Mouse (Mus musculus) hindbrain, postnatal 0 days (tissue): ENCODE data around the gene Cgn. TPM values are rescaled to one million over a fixed set of nuclear protein-coding genes. Genes with fewer than 3 reads are reported as not detected.

Source experiments
- ATAC-seq: fragments of 200-750 bp; cut with Nextera tagmentation; 2 replicates; pipeline ENCODE4 v1.8.0; 2017; ENCODE audit warnings: mild to moderate bottlenecking, moderate TSS enrichment, moderate library complexity
- DNase-seq: peaks from one replicate; pipeline ENCODE4 v3.0.0-alpha.2; 2015; ENCODE audit warnings: low spot score
- H3K27ac ChIP-seq: fragments of 300-500 bp; sonication (generic); 2 replicates; pipeline ENCODE4 v1.5.1; 2014; ENCODE audit warnings: mild to moderate bottlenecking
- H3K27me3 ChIP-seq: fragments of 300-500 bp; sonication (generic); 2 replicates; pipeline ENCODE4 v1.6.1; 2014; ENCODE audit warnings: low read length, mixed read lengths; ENCODE audit not compliant: insufficient read depth
- H3K36me3 ChIP-seq: fragments of 300-500 bp; sonication (generic); 2 replicates; pipeline ENCODE4 v1.6.1; 2014; ENCODE audit warnings: low read length, mixed read lengths; ENCODE audit not compliant: insufficient read depth
- H3K4me1 ChIP-seq: fragments of 300-500 bp; sonication (generic); 2 replicates; pipeline ENCODE4 v1.6.1; 2014; ENCODE audit warnings: antibody characterized with exemption, low read length, mixed read lengths; ENCODE audit not compliant: insufficient read depth
- H3K4me2 ChIP-seq: fragments of 300-500 bp; sonication (generic); 2 replicates; pipeline ENCODE4 v1.6.1; 2014; ENCODE audit warnings: low read depth, mild to moderate bottlenecking, low read length, moderate library complexity, mixed read lengths
- H3K4me3 ChIP-seq: fragments of 300-500 bp; sonication (generic); 2 replicates; pipeline ENCODE4 v1.5.1; 2014; ENCODE audit warnings: low read length
- H3K9ac ChIP-seq: fragments of 300-500 bp; sonication (generic); replicated peaks from 2 replicates; pipeline ENCODE4 v1.6.1; 2014; ENCODE audit warnings: mild to moderate bottlenecking, low read length, moderate library complexity, mixed read lengths
- H3K9me3 ChIP-seq: fragments of 300-500 bp; sonication (generic); 2 replicates; pipeline ENCODE4 v1.6.1; 2016; ENCODE audit warnings: low read length, mixed read lengths
- CTCF ChIP-seq: IDR thresholded peaks from 2 replicates; pipeline ENCODE4 v1.5.1; 2016; ENCODE audit warnings: antibody characterized with exemption, control low read depth, low read depth
- WGBS: fragments of 180-500 bp; shearing (Covaris S2); extraction: QIAGEN DNeasy Blood & Tissue Kit; methylation state at CpG from one replicate; pipeline ENCODE4 v1.1.7; 2014; 5-methylcytosine and 5-hydroxymethylcytosine counted together
- polyA plus RNA-seq: library from polyadenylated mRNA; unstranded; fragments of >200 nt; fragmentation: Nextera tagmentation; extraction: Ambion mirVana; gene quantifications from 2 replicates; pipeline ENCODE4 v1.2.1, GENCODE M21; 2015
- total RNA-seq: library from RNA; depleted of rRNA; stranded (reverse); fragments of >200 nt; gene quantifications from 2 replicates; pipeline ENCODE4 v1.2.3, GENCODE M21; 2014

The Cgn gene
- total and polyA plus RNA-seq, 2 experiments from 2014 or later, result 5.8 to 9.8 TPM

GRCm38 (mm10) chr3:94793672-94794071 is 7.4 kb upstream of the Cgn start:
- TF ChIP-seq CTCF, result no peak
- 85% methylated on average over 2 of the region's 2 CpGs for WGBS
- H3K36me3 ChIP-seq, result no peaks in the 10 kb centered on the region
- no peaks in the 10 kb centered on the region for H3K9me3 ChIP-seq
- no peak overlapping the region for H3K4me2 ChIP-seq
- DNase-seq, result no peak
- ATAC-seq, result no peak
- H3K27ac ChIP-seq, result no peak overlapping the region
- H3K4me1 ChIP-seq, result no peaks in the 10 kb centered on the region
- H3K27me3 ChIP-seq, result no peaks in the 10 kb centered on the region
- no peak overlapping the region for H3K9ac ChIP-seq
- no peak overlapping the region for H3K4me3 ChIP-seq

GRCm38 (mm10) chr3:94792258-94792657 is 6.0 kb upstream of the Cgn start:
- no peak for ATAC-seq
- 78% methylated on average over 2 of the region's 2 CpGs for WGBS
- DNase-seq, result no peak

GRCm38 (mm10) chr3:94789516-94789915 is 3.2 kb upstream of the Cgn start:
- no peak overlapping the region for H3K9ac ChIP-seq
- H3K9me3 ChIP-seq, result no peaks in the 10 kb centered on the region
- H3K27ac ChIP-seq, result no peak overlapping the region
- peaks cover 5% of the 10 kb centered on the region; the same call in 1 of the 2 replicates for H3K4me1 ChIP-seq
- H3K36me3 ChIP-seq, result no peaks in the 10 kb centered on the region
- peak; percentile 30 for DNase-seq
- no peaks in the 10 kb centered on the region for H3K27me3 ChIP-seq
- no peak for TF ChIP-seq CTCF
- ATAC-seq, result no peak
- 66% methylated on average over 2 of the region's 2 CpGs for WGBS
- no peak overlapping the region for H3K4me3 ChIP-seq
- no peak overlapping the region for H3K4me2 ChIP-seq

More at GRCm38 (mm10) chr3:94792258-94792657, 6.0 kb upstream of the Cgn start:
- Histone ChIP-seq H3K27ac (no peak overlapping the region), H3K27me3 (no peaks in the 10 kb centered on the region), H3K9me3 (no peaks in the 10 kb centered on the region), H3K4me3 (no peak overlapping the region), H3K36me3 (no peaks in the 10 kb centered on the region), H3K9ac (no peak overlapping the region), H3K4me2 (no peak overlapping the region), H3K4me1 (no peaks in the 10 kb centered on the region)
- no peak for TF ChIP-seq CTCF

DNA sequence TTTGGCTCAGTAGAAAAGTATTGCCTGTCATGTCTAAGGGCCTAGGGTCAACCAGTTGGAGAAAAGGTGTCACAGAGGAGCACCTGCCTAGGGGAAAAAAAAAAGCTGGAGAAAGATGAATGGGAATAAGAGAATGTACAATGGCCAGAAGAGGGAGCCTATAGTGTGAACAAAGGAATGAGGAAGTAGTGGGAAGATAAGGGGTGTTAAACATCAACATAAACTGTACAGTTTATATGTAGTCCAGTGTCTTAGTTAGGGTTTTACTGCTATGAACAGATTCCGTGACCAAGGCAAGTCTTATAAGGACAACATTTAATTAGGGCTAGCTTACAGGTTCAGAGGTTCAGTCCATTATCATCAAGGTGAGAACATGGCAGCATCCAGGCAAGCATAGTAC is 2.8 kb upstream of the Cgn start:
- no peaks in the 10 kb centered on the region for H3K9me3 ChIP-seq
- TF ChIP-seq CTCF, result peak; percentile 28
- H3K4me1 ChIP-seq, result peaks cover 7% of the 10 kb centered on the region; the same call in 1 of the 2 replicates
- no peak for DNase-seq
- H3K36me3 ChIP-seq, result no peaks in the 10 kb centered on the region
- H3K9ac ChIP-seq, result no peak overlapping the region
- no peaks in the 10 kb centered on the region for H3K27me3 ChIP-seq
- no peak for ATAC-seq
- WGBS, result 89% methylated on average over 1 of the region's 1 CpGs
- H3K4me2 ChIP-seq, result no peak overlapping the region
- H3K4me3 ChIP-seq, result no peak overlapping the region
- no peak overlapping the region for H3K27ac ChIP-seq

GRCm38 (mm10) chr3:94787122-94787780 is 959 bp upstream of the Cgn start:
- peak overlapping the region; percentile 61 for H3K9ac ChIP-seq
- peak overlapping the region; percentile 44 for H3K4me3 ChIP-seq
- no peaks in the 10 kb centered on the region for H3K9me3 ChIP-seq
- no peaks in the 10 kb centered on the region for H3K27me3 ChIP-seq
- H3K27ac ChIP-seq, result peak overlapping the region; percentile 93
- no peak for TF ChIP-seq CTCF
- peak overlapping the region; percentile 64 for H3K4me2 ChIP-seq
- H3K36me3 ChIP-seq, result no peaks in the 10 kb centered on the region
- DNase-seq (peak; percentile 67), ATAC-seq (no peak)
- 4% methylated on average over 10 of the region's 11 CpGs for WGBS
- H3K4me1 ChIP-seq, result peaks cover 7% of the 10 kb centered on the region; the same call in 1 of the 2 replicates

DNA sequence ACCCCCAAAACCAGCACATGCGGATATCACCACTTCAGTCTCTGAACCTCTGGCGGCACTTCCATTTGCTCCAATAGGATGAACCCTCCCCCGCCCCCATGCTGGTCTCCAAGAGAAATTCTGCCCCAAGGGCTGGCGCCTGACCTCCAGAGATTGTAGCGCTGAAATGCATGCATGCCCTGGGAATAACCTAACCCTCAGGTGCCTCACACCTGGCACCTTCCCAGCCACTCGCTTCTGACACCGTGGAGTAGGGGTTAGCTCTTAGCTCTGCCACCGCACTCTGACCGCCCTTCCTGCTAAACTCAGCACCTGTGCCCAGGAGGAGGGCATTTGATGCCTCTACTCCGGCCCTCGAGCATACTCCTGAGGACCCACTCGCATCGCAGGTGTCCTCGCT is 334 bp downstream of the Cgn start:
- H3K27ac ChIP-seq, result no peak overlapping the region
- no peaks in the 10 kb centered on the region for H3K36me3 ChIP-seq
- no peaks in the 10 kb centered on the region for H3K27me3 ChIP-seq
- peak; percentile 23 for DNase-seq
- no peak for TF ChIP-seq CTCF
- peaks cover 7% of the 10 kb centered on the region; the same call in 1 of the 2 replicates for H3K4me1 ChIP-seq
- 1% methylated on average over 14 of the region's 14 CpGs for WGBS
- ATAC-seq, result peak; percentile 1; the same call in 1 of the 2 replicates
- peak overlapping the region; percentile 44 for H3K4me3 ChIP-seq
- H3K9me3 ChIP-seq, result no peaks in the 10 kb centered on the region
- peak overlapping the region; percentile 64 for H3K4me2 ChIP-seq
- H3K9ac ChIP-seq, result peak overlapping the region; percentile 61

GRCm38 (mm10) chr3:94784171-94784701 is 2.1 kb downstream of the Cgn start:
- H3K9me3 ChIP-seq, result no peaks in the 10 kb centered on the region
- no peak for TF ChIP-seq CTCF
- DNase-seq (no peak), ATAC-seq (no peak)
- 58% methylated on average over 5 of the region's 5 CpGs for WGBS
- no peak overlapping the region for H3K4me2 ChIP-seq
- peaks cover 7% of the 10 kb centered on the region; the same call in 1 of the 2 replicates for H3K4me1 ChIP-seq
- H3K4me3 ChIP-seq, result no peak overlapping the region
- no peak overlapping the region for H3K9ac ChIP-seq
- no peaks in the 10 kb centered on the region; the same call in 1 of the 2 replicates for H3K36me3 ChIP-seq
- H3K27me3 ChIP-seq, result no peaks in the 10 kb centered on the region
- no peak overlapping the region for H3K27ac ChIP-seq
